Mouse (Mus musculus): ENCODE results near the gene Runx2.

Runx2 gene

GRCm38 (mm10) chr17:44502176-44502575 lies 312.4 kb downstream of the Runx2 start:
- no peak for ATAC-seq (ENCODE audit: insufficient number of reproducible peaks, low FRiP score, low TSS enrichment)

DNA sequence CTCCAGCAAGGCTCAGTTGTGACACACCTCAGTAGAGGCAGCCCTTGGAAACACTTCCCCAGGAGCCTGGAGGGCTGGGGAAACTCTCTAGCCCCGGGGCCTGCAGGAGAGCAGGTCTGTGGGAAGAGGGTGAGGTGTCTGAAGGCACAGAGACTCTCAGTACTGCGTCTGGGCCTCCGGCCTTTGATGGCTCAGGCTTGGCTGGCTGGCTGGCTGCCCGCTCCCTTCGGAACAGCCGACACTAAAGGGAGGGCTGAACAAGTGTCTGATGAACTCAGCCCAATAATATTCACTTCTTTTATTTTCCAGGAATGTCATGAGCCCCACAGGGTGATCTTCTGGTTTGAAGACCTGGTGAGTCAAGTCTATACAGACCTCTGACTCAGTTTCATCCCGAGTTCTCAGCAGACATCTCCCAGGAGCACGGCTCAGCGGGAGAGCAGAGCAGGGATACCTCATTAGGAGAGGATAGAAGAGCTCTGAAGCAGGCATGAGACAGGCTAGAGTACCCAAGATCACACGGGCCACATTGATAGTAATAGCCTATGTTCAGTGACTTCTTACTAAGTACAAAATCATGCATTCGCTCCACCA lies 314.2 kb downstream of the Runx2 start:
- no peak for ATAC-seq (ENCODE audit: insufficient number of reproducible peaks, low FRiP score, low TSS enrichment)

- no peak for ATAC-seq (ENCODE audit: insufficient number of reproducible peaks, low FRiP score, low TSS enrichment)
Measured at GRCm38 (mm10) chr17:44490164-44490794, 324.3 kb downstream of the Runx2 start.

- no peak for ATAC-seq (ENCODE audit: insufficient number of reproducible peaks, low FRiP score, low TSS enrichment)
Measured at GRCm38 (mm10) chr17:44489346-44489745, 325.3 kb downstream of the Runx2 start.

GRCm38 (mm10) chr17:44487514-44488244 lies 326.9 kb downstream of the Runx2 start:
- ATAC-seq (ENCODE audit: insufficient number of reproducible peaks, low FRiP score, low TSS enrichment): no peak

- ATAC-seq (ENCODE audit: insufficient number of reproducible peaks, low FRiP score, low TSS enrichment): no peak
Measured at GRCm38 (mm10) chr17:44485337-44485736, 329.3 kb downstream of the Runx2 start.

DNA sequence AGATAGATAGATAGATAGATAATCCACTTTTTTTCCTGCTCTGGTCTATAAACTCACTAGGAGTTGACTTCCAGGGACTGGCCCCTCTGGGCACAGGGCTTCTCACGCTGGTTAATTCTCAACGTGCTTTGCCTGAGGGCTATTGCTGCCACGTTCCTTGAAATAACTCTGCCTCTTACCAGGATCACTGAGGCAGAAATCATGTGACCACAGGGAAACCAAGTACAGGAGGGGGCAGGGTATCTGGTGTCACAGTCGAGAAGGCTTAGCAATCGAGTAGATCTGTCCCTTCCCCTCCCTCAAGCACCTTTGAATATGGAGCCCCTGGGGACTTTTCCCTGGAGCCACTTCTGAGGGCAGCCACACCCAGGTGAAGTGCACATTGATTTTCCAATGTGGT lies 334.7 kb downstream of the Runx2 start:
- no peak for ATAC-seq (ENCODE audit: insufficient number of reproducible peaks, low FRiP score, low TSS enrichment)

DNA sequence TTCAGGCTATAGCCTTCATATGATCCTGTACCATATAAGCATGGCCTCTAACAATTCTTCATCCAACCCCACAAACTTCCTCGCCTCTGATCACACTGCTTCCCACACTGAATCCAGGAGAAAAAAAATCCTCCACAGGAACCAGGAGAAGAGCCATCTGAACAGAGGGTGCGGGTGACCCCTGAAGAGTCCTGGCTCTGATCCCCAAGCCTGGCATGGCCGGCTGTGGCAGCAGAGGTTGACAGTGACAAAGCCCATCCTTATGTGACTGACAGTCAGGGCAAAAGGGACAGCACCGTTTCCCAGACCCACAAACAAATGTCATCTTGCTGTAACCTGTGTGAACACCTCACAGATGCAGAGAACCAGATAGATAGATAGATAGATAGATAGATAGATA lies 335.1 kb downstream of the Runx2 start:
- ATAC-seq (ENCODE audit: insufficient number of reproducible peaks, low FRiP score, low TSS enrichment): no peak

DNA sequence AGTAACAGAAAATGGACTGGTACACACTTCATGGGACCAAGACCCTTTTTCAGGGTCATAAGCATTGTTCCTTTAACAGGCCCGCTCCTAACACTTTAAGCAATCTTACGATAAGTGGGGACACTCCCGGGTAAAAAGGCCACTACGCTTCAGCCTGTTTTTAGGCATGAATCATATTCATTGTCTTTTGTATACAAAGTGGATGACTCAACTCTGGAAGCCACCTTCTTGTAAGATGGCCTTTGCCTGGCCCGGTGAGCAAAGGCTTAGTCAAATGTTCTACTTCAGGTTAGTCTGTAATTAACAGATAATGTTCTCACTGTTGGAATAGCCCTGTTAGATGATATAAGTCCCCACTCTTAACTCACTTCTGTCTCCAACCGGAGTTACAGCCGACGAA lies 338.7 kb downstream of the Runx2 start:
- no peak for ATAC-seq (ENCODE audit: insufficient number of reproducible peaks, low FRiP score, low TSS enrichment)

DNA sequence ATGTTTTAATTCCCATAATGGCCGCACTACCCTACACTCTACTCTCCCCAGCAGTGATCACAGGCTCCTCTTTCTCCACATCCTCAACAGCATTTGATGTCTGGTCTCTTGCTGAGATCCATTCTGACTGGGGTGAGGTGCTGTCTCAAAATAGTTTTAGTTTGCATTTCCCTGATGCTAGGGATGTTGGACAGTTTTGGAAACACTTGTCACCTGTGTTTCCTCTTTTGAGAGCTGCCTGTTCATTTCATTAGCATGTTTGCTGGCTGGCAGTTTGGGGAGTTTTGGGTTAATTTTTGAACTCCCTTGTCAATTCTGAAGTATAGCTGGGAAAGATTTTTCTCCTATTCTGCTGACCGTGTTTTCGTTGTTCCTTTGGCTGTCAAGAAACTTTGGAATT lies 340.3 kb downstream of the Runx2 start:
- no peak for ATAC-seq (ENCODE audit: insufficient number of reproducible peaks, low FRiP score, low TSS enrichment)

DNA sequence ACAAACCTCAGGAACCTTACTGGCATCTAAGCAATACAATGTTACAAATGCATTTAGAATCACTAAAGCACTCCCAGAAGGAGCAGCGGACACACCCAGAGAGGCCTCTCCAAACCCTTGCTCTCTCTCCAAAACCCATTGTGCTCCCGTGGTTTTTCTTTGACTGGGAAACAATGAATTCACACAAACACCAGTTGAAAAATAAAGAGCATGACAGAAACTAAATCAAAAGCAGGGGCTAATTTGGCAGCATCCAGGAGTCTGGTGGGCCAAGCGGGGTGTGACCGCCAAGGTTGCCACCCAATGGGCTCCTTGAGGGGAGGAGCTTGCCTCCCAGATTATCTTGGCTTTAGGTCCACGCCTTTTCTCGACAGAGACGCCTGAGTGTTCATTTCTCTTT lies 341.9 kb downstream of the Runx2 start:
- ATAC-seq (ENCODE audit: insufficient number of reproducible peaks, low FRiP score, low TSS enrichment): no peak

DNA sequence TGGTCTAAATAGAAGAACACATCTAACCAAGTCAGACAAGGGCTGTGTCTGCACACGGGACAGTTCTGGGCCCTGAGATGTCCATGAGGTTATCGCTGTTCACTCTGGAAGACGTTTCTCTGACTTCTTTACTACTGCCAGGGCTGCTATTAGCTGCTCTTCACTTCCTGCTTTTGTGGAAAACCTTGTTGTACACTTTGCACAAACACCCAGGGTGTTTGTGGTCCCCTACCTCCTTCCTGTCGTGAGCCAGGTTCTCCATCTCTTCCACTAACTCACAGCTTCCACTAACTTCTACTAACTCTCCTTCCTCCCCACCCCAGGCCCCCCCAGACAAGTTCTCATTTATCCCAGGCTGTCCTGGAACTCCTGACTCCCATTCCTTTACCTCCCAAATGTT lies 350.9 kb downstream of the Runx2 start:
- no peak for ATAC-seq (ENCODE audit: insufficient number of reproducible peaks, low FRiP score, low TSS enrichment)

- ATAC-seq (ENCODE audit: insufficient number of reproducible peaks, low FRiP score, low TSS enrichment): no peak
Measured at GRCm38 (mm10) chr17:44460156-44460555, 354.4 kb downstream of the Runx2 start.

- no peak for ATAC-seq (ENCODE audit: insufficient number of reproducible peaks, low FRiP score, low TSS enrichment)
Measured at GRCm38 (mm10) chr17:44459029-44459428, 355.6 kb downstream of the Runx2 start.

DNA sequence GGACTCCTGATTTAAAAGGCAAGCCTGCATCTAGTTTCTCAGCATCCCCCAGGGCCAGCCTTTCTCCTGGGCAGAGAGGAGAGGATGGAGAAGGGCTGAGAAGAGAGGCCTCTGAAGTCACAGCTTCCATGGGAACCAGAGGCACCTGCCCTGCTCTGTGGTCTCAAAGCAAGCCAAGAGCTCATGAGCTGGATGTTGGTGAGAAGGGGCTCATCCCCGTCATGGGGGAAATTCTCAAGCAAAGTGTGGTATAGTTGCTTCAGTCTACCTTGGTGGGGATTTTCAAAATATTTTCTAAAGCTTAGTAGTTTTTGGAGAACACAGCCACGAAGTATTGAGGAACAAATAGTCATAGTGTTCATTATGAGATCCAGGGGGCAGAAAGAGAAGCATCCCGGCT lies 357.9 kb downstream of the Runx2 start:
- ATAC-seq (ENCODE audit: insufficient number of reproducible peaks, low FRiP score, low TSS enrichment): no peak

- ATAC-seq (ENCODE audit: insufficient number of reproducible peaks, low FRiP score, low TSS enrichment): peak; percentile 68; the same call in 1 of the 2 replicates
Measured at GRCm38 (mm10) chr17:44455681-44456600, 358.7 kb downstream of the Runx2 start.

DNA sequence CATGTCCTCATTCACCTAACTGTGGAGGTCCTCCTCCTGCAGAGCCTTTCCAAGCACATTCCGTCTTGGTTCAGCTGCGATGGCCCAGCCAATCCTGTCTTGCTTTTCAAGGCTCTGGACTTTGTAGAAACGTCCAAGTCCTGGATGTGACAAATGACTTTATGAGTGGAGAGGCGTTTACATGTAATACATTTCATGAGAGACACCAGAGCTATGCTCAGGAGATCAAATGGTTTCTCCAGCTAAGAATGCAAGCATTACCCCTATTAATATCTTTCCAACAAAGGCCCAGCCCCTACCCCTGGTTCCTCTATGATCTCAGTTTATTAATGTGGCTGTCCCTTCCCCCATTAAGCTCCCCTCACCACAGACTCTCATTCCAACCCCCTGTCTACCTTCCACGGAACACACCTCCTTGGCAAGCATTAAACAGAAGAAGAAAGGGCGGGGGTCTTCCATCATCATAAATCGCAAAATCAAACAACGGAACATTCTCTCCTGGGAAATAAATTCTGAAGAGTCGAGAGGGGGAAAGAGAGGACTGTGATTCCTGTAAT lies 364.6 kb downstream of the Runx2 start:
- no peak for ATAC-seq (ENCODE audit: insufficient number of reproducible peaks, low FRiP score, low TSS enrichment)
